Mouse (Mus musculus): ENCODE results near the gene Cpe.

- TF ChIP-seq CTCF (IDR thresholded peaks at IDR 0.05; ENCODE audit: control insufficient read depth, insufficient read depth, insufficient read length): no peak
- no peak for TF ChIP-seq CEBPB (IDR thresholded peaks at IDR 0.05; ENCODE audit: low read depth)
These were observed 10.3 kb upstream of the Cpe start for GRCm38 (mm10) chr8:64703191-64703590.

All from C2C12 (cell line).